Mouse (Mus musculus) megakaryocyte, embryonic 14.5 days (primary cell): Measurements from ENCODE around the gene Rpl19.

ENCODE experiments used
- FLI1 ChIP-seq: IDR thresholded peaks from 2 replicates; pipeline ENCODE4 v1.6.1; 2012; ENCODE audit warnings: low read length, inconsistent platforms, mixed read lengths
- GATA1 ChIP-seq: IDR thresholded peaks from 3 replicates; pipeline ENCODE4 v1.6.1; 2012; ENCODE audit warnings: mixed read lengths, low read length, inconsistent platforms, borderline replicate concordance

- no peak for TF ChIP-seq FLI1
- TF ChIP-seq GATA1 = no peak
Observed at GRCm38 (mm10) chr11:98005686-98006085, 20.8 kb upstream of the Rpl19 start.
